Mouse (Mus musculus): ENCODE results near the gene Gm29427.

The Gm29427 gene

GRCm38 (mm10) chr1:130732706-130733658 lies 17.4 kb upstream of the Gm29427 start:
- no peak for DNase-seq (ENCODE audit: low read depth, low spot score)

DNA sequence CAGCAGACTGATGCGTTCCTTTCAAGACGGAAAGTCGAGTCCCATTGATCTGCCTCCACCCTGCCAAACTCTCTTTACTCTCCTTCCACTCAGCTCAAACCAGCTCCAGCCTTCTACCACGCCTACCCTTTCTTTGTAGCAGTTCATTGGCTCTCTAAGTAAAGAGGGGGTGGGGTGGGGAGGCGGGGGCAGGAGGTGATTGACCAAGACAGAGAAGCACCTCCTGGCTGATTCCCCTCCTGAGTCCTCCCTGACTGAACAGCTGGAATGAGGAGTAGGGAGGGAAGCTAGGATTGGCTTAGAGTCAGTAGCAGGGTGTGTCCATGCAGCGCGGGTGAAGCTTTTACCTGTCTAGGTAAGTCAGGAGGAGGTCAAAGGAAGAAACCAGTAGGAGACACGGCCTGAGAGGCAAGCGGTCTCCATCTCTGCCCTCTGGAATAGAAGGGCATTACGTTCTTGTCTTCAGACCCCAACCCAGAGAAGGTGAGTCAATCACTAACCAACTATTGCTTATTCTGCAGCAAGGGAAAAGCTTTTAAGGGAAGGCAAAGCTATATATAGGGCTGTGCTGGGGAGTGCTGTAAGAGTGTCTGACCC lies 16.2 kb upstream of the Gm29427 start, which contains the start of gene AA986860:
Gene AA986860 (plus strand): TSS at position 236 of the 597 bp plus-strand sequence.
- DNase-seq (ENCODE audit: low read depth, low spot score), result peak; percentile 53

GRCm38 (mm10) chr1:130729153-130729552 lies 13.6 kb upstream of the Gm29427 start, which contains the start of gene Pfkfb2:
Gene Pfkfb2 (minus strand): TSS chr1:130729253.
- DNase-seq (ENCODE audit: low read depth, low spot score), result no peak

DNA sequence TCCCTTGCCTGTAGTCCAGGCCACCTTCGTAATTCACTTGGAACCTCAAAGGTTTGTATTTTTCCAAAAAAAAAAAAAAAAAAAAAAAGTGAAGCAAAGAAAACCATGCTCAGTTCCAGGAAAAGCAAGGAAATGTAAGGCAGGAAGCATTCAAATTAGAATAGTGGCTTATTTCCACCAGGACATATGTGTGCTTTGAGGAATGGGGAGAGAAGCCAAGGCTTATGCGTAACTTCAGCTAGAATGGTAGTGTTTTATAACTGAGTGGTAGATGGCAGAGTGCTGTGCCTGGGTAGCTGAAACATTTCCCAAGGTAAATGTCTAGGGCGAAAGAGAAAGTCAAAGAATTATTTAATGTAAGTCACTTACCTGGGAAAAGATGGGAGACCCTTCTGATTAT lies 13.1 kb upstream of the Gm29427 start:
- DNase-seq (ENCODE audit: low read depth, low spot score), result no peak

- no peak for DNase-seq (ENCODE audit: low read depth, low spot score)
Observed at GRCm38 (mm10) chr1:130728070-130728469, 12.5 kb upstream of the Gm29427 start.

- DNase-seq (ENCODE audit: low read depth, low spot score), result no peak
Observed at GRCm38 (mm10) chr1:130726396-130726795, 10.8 kb upstream of the Gm29427 start.

DNA sequence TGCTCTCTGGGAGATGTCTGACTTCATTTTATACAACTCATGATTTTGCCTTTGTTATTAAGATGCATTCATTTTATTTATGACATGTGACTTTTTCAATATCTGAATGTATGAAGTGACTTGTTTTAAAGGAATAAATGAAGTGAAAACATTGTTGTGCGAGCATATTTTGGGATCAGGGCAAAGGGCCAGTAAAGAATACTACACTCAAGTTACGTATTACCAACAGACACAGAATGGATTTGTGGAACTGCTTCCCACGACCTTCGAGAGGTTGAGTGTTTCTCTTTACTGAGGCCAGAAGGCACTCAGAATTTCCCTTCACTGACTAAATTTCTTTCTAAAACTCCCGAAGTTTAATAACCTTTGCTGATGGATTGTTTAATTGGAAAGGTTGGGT lies 8.6 kb upstream of the Gm29427 start:
- DNase-seq (ENCODE audit: low read depth, low spot score), result no peak

DNA sequence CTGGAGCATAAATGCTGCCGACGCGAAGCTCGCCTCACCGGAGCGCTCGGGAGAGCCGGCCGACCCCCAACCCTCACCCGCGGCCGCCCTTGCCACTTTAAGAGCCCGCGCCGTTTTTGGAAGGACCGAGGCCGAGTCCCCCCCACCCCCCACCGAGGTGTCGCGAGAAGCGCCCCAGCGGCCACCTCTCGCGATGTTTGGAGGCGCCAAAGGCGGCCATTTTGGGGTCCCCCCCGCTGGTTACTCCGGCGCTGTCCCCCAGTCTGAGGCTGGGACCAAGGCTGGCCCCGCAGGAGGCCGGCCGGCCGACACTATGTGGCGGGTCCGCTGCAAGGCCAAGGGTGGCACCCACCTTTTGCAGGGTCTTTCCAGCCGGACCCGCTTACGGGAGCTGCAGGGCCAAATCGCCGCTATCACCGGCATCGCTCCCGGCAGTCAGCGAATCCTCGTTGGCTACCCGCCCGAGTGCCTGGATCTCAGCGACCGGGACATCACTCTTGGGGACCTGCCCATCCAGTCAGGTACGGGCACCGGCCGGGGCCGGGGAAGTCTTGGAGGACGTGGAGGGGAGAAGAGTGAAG lies 1.8 kb upstream of the Gm29427 start, which contains the start of gene Yod1:
Gene Yod1 (plus strand): TSS at position 37 of the 581 bp plus-strand sequence.
- DNase-seq (ENCODE audit: low read depth, low spot score), result peak; percentile 94

GRCm38 (mm10) chr1:130716513-130717290 lies 1.1 kb upstream of the Gm29427 start:
- peak; percentile 61 for DNase-seq (ENCODE audit: low read depth, low spot score)

GRCm38 (mm10) chr1:130716218-130716512 lies 566 bp upstream of the Gm29427 start:
- DNase-seq (ENCODE audit: low read depth, low spot score), result no peak

DNA sequence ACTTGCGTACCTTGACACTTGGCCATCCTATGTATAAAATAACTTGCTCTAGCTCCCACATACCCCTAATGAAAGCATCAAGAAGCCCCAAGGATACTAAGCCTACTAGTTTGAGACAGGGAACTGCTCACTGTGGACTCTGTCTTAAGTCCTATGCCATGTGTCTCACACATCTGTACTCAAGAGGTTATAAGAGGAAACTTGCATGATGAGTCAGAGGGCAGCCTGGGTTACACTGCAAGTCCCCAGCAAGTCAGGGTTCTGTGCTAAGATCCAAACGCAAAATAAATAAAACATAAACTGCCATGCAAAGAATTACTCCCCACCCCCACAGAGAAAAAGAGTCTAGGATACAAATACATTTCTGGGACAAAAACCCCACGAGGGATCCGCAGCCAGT lies 1.6 kb downstream of the Gm29427 start:
- no peak for DNase-seq (ENCODE audit: low read depth, low spot score)

- DNase-seq (ENCODE audit: low read depth, low spot score), result no peak
Observed at GRCm38 (mm10) chr1:130710283-130711080, 5.1 kb downstream of the Gm29427 start.

DNA sequence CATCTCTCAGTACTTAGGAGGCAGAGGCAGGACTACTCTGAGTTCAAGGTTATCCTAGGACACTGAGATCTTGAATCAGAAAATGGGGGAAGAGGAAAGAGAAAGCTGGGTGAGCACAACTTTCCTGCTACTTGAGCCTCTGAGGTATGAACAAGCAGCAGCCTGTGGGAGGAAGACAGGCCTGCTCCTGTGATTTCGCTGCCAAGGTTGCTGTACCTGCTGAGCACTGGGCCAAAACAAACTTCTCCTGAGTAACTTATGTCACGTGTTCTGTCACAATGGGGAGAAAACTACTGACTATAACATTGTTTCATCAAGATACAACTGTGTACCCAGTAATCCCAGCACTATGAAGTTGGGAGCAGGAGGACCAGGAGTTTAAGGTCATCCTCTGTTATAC lies 12.0 kb downstream of the Gm29427 start:
- no peak for DNase-seq (ENCODE audit: low read depth, low spot score)

- DNase-seq (ENCODE audit: low read depth, low spot score), result no peak
Observed at GRCm38 (mm10) chr1:130701976-130702375, 13.6 kb downstream of the Gm29427 start.

GRCm38 (mm10) chr1:130699937-130700633 lies 15.5 kb downstream of the Gm29427 start:
- DNase-seq (ENCODE audit: low read depth, low spot score), result no peak

DNA sequence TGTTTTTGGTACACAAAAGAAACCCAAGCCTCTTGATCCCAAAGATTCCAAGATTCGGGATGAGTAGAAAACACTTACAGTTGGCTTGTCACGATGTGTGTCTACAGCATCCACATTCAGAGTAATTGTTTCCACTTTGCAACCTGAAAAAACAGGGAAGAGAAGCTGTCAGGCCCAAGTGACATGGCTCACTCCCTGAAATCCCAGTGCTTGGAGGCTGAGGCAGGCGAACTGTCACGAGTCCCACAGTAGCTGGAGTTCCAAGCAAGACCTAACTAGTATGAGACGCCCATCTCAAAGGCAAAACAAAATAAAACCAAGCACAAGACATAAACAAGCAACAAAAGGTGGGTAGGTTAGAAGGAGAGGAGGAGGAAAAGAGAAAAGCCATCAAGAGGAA lies 17.0 kb downstream of the Gm29427 start:
- DNase-seq (ENCODE audit: low read depth, low spot score), result no peak

DNA sequence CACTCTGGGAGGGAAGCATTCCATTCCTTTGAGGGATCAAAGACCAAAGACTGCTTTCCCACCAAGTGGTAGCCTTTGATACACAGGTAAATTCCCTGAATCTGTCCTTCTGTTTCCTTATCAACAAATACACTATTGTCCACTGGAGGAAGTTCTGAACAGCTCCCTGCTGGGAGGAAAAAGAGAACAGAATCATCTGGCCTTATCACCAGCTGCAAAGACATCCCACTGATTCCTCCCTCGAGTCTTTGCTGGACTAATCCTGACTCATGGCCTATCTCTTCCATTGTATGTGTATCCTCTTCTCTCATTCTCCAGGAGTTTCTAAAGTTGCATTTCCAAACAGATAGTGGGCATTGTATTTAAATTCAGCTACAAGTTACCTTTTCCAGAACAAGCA lies 31.7 kb downstream of the Gm29427 start:
- no peak for DNase-seq (ENCODE audit: low read depth, low spot score)

GRCm38 (mm10) chr1:130681656-130682413 lies 33.8 kb downstream of the Gm29427 start:
- no peak for DNase-seq (ENCODE audit: low read depth, low spot score)

DNA sequence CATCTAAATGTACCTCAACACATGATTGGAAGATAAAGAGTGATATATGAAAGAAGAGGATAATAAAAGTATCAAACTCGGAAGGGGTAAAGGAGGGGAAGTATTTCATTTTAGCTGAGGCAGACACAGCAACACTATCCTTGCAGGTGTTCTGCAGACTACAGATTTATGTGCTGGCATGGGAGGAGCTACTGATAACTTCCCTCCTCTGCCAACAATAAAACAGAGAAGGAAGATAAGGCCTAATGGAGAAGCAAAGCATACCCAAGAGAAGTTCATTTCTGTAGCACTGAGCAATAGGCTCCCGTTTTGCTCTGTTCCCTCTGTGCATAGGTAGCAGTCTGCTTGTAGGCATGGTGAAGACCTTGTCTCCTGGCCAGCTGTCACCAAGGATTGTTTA lies 34.5 kb downstream of the Gm29427 start:
- no peak for DNase-seq (ENCODE audit: low read depth, low spot score)

DNA sequence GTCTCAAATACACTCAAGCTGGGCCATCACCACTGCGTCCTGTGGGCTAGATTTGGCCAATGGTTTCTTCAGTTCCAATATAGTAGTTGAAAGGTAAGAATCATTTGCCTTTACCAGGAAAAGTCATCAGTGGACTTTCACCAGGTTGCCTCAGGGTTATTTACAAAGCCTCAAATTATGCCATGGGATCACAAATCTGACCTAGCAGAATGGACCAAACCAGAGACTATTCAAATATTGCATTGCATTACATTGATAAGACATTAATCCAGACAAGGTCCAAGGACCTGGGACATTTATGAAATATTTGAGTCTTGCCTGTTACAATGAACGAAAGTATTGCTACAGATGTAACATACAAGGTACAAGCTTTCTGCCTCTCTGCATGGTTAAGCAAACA lies 37.0 kb downstream of the Gm29427 start:
- DNase-seq (ENCODE audit: low read depth, low spot score), result no peak
